Mouse (Mus musculus) midbrain, postnatal 0 days (tissue): ENCODE data around the gene Smad6. TPM values are rescaled to one million over a fixed set of nuclear protein-coding genes. Genes with fewer than 3 reads are reported as not detected.

Experiments
- ATAC-seq: fragments of 200-750 bp; cut with Nextera tagmentation; 2 replicates; pipeline ENCODE4 v1.8.0; 2017; ENCODE audit warnings: moderate number of reproducible peaks, mild to moderate bottlenecking, moderate TSS enrichment, moderate library complexity; ENCODE audit not compliant: low FRiP score
- DNase-seq: peaks from one replicate; pipeline ENCODE4 v3.0.0-alpha.2; 2015; ENCODE audit warnings: low spot score
- H3K27ac ChIP-seq: fragments of 300-500 bp; sonication (generic); 2 replicates; pipeline ENCODE4 v1.5.1; 2014; ENCODE audit warnings: low read depth, mild to moderate bottlenecking, low read length, mixed read lengths
- H3K27me3 ChIP-seq: fragments of 300-500 bp; sonication (generic); 2 replicates; pipeline ENCODE4 v1.6.1; 2014; ENCODE audit warnings: low read length, control low read depth, mixed read lengths; ENCODE audit not compliant: insufficient read depth
- H3K36me3 ChIP-seq: fragments of 300-500 bp; sonication (generic); 2 replicates; pipeline ENCODE4 v1.6.1; 2014; ENCODE audit warnings: low read length, control low read depth, mixed read lengths; ENCODE audit not compliant: insufficient read depth
- H3K4me1 ChIP-seq: fragments of 300-500 bp; sonication (generic); 2 replicates; pipeline ENCODE4 v1.6.1; 2014; ENCODE audit warnings: mild to moderate bottlenecking, control low read depth, antibody characterized with exemption, low read length, mixed read lengths; ENCODE audit not compliant: insufficient read depth
- H3K4me2 ChIP-seq: fragments of 300-500 bp; sonication (generic); 2 replicates; pipeline ENCODE4 v1.6.1; 2014; ENCODE audit warnings: low read depth, mild to moderate bottlenecking, low read length, mixed read lengths; ENCODE audit not compliant: poor library complexity, severe bottlenecking
- H3K4me3 ChIP-seq: fragments of 300-500 bp; sonication (generic); 2 replicates; pipeline ENCODE4 v1.5.1; 2014; ENCODE audit warnings: low read depth, mild to moderate bottlenecking, low read length, moderate library complexity
- H3K9ac ChIP-seq: fragments of 300-500 bp; sonication (generic); replicated peaks from 2 replicates; pipeline ENCODE4 v1.6.1; 2014; ENCODE audit warnings: mild to moderate bottlenecking, low read length, moderate library complexity, mixed read lengths; ENCODE audit not compliant: poor library complexity, severe bottlenecking
- H3K9me3 ChIP-seq: fragments of 300-500 bp; sonication (generic); 2 replicates; pipeline ENCODE4 v1.6.1; 2016; ENCODE audit warnings: low read length, control low read depth
- CTCF ChIP-seq: IDR thresholded peaks from 2 replicates; pipeline ENCODE4 v1.5.1; 2016; ENCODE audit warnings: antibody characterized with exemption, mild to moderate bottlenecking
- WGBS: fragments of 180-500 bp; shearing (Covaris S2); extraction: QIAGEN DNeasy Blood & Tissue Kit; methylation state at CpG from one replicate; pipeline ENCODE4 v1.1.7; 2014; 5-methylcytosine and 5-hydroxymethylcytosine counted together
- polyA plus RNA-seq: library from polyadenylated mRNA; unstranded; fragments of >200 nt; fragmentation: Nextera tagmentation; extraction: Ambion mirVana; gene quantifications from 2 replicates; pipeline ENCODE4 v1.2.1, GENCODE M21; 2015
- total RNA-seq: library from RNA; depleted of rRNA; stranded (reverse); fragments of >200 nt; gene quantifications from 2 replicates; pipeline ENCODE4 v1.2.3, GENCODE M21; 2014

Smad6 gene
- total and polyA plus RNA-seq, 2 experiments from 2014 or later = 1.2 to 10.4 TPM

GRCm38 (mm10) chr9:63980179-63981086, 41.4 kb downstream of the Smad6 start:
- DNase-seq (no peak), ATAC-seq (no peak)
- no peaks in the 10 kb centered on the region for H3K36me3 ChIP-seq
- no peak overlapping the region for H3K4me3 ChIP-seq
- H3K4me2 ChIP-seq = no peak overlapping the region
- H3K4me1 ChIP-seq = peaks cover 4% of the 10 kb centered on the region; the same call in 1 of the 2 replicates
- no peak overlapping the region for H3K27ac ChIP-seq
- no peak for TF ChIP-seq CTCF
- WGBS = 8% methylated on average over 18 of the region's 18 CpGs
- H3K9me3 ChIP-seq = no peaks in the 10 kb centered on the region
- no peaks in the 10 kb centered on the region for H3K27me3 ChIP-seq
- no peak overlapping the region for H3K9ac ChIP-seq

- TF ChIP-seq CTCF = no peak
- no peak overlapping the region for H3K27ac ChIP-seq
- no peak overlapping the region for H3K9ac ChIP-seq
- no peak for DNase-seq
- no peak overlapping the region for H3K4me2 ChIP-seq
- ATAC-seq = no peak
- 76% methylated on average over 2 of the region's 2 CpGs for WGBS
- H3K4me1 ChIP-seq = peaks cover 4% of the 10 kb centered on the region; the same call in 1 of the 2 replicates
- no peaks in the 10 kb centered on the region for H3K36me3 ChIP-seq
- no peak overlapping the region for H3K4me3 ChIP-seq
- H3K27me3 ChIP-seq = no peaks in the 10 kb centered on the region
- no peaks in the 10 kb centered on the region for H3K9me3 ChIP-seq
These were observed 42.6 kb downstream of the Smad6 start for GRCm38 (mm10) chr9:63979275-63979674.

GRCm38 (mm10) chr9:63978682-63979081, 43.2 kb downstream of the Smad6 start:
- WGBS = 81% methylated on average over 7 of the region's 7 CpGs
- TF ChIP-seq CTCF = no peak

GRCm38 (mm10) chr9:63975996-63976395, 45.9 kb downstream of the Smad6 start:
- Histone ChIP-seq H3K9me3 (no peaks in the 10 kb centered on the region), H3K4me1 (peaks cover 4% of the 10 kb centered on the region; the same call in 1 of the 2 replicates), H3K27me3 (no peaks in the 10 kb centered on the region), H3K9ac (no peak overlapping the region), H3K27ac (no peak overlapping the region), H3K4me3 (no peak overlapping the region), H3K36me3 (no peaks in the 10 kb centered on the region), H3K4me2 (no peak overlapping the region)
- 24% methylated on average over 11 of the region's 11 CpGs for WGBS
- ATAC-seq (peak; percentile 38; the same call in 1 of the 2 replicates), DNase-seq (peak; percentile 34)
- no peak for TF ChIP-seq CTCF

More at GRCm38 (mm10) chr9:63978682-63979081, 43.2 kb downstream of the Smad6 start:
- no peaks in the 10 kb centered on the region for H3K27me3 ChIP-seq
- no peak for DNase-seq
- no peak for ATAC-seq
- no peak overlapping the region for H3K9ac ChIP-seq
- no peak overlapping the region for H3K27ac ChIP-seq
- H3K36me3 ChIP-seq = no peaks in the 10 kb centered on the region
- no peak overlapping the region for H3K4me2 ChIP-seq
- no peak overlapping the region for H3K4me3 ChIP-seq
- no peaks in the 10 kb centered on the region for H3K9me3 ChIP-seq
- H3K4me1 ChIP-seq = peaks cover 4% of the 10 kb centered on the region; the same call in 1 of the 2 replicates

GRCm38 (mm10) chr9:63974258-63975023, 47.4 kb downstream of the Smad6 start:
- no peak overlapping the region for H3K27ac ChIP-seq
- no peak for TF ChIP-seq CTCF
- H3K9ac ChIP-seq = no peak overlapping the region
- ATAC-seq (no peak), DNase-seq (no peak)
- 61% methylated on average over 13 of the region's 13 CpGs for WGBS
- H3K4me3 ChIP-seq = no peak overlapping the region
- H3K36me3 ChIP-seq = no peaks in the 10 kb centered on the region
- no peak overlapping the region for H3K4me2 ChIP-seq
- H3K4me1 ChIP-seq = no peaks in the 10 kb centered on the region
- no peaks in the 10 kb centered on the region for H3K27me3 ChIP-seq
- H3K9me3 ChIP-seq = no peaks in the 10 kb centered on the region
